Mouse (Mus musculus) lung, embryonic 15.5 days (tissue): ENCODE results near the gene Epb41l4b. TPM values are rescaled to one million over a fixed set of nuclear protein-coding genes. Genes with fewer than 3 reads are reported as not detected.

Experiments used
- ATAC-seq: fragments of 200-750 bp; cut with Nextera tagmentation; 2 replicates; pipeline ENCODE4 v1.8.0; 2017; ENCODE audit warnings: moderate number of reproducible peaks, borderline replicate concordance; ENCODE audit not compliant: low FRiP score, low TSS enrichment; ENCODE audit errors: extremely low read depth
- H3K27ac ChIP-seq: fragments of 300-500 bp; sonication (generic); 2 replicates; pipeline ENCODE4 v1.5.1; 2015; ENCODE audit warnings: moderate library complexity, mild to moderate bottlenecking, inconsistent platforms
- H3K27me3 ChIP-seq: fragments of 300-500 bp; sonication (generic); 2 replicates; pipeline ENCODE4 v1.6.1; 2015; ENCODE audit warnings: inconsistent platforms
- H3K36me3 ChIP-seq: fragments of 300-500 bp; sonication (generic); 2 replicates; pipeline ENCODE4 v1.6.1; 2015; ENCODE audit warnings: inconsistent platforms
- H3K4me1 ChIP-seq: fragments of 300-500 bp; sonication (generic); 2 replicates; pipeline ENCODE4 v1.6.1; 2015; ENCODE audit warnings: inconsistent platforms
- H3K4me2 ChIP-seq: fragments of 300-500 bp; sonication (generic); 2 replicates; pipeline ENCODE4 v1.6.1; 2015; ENCODE audit warnings: inconsistent platforms, mild to moderate bottlenecking, moderate library complexity
- H3K4me3 ChIP-seq: fragments of 300-500 bp; sonication (generic); 2 replicates; pipeline ENCODE4 v1.5.1; 2015; ENCODE audit warnings: mild to moderate bottlenecking, inconsistent platforms
- H3K9ac ChIP-seq: fragments of 300-500 bp; sonication (generic); 2 replicates; pipeline ENCODE4 v1.6.1; 2015; ENCODE audit warnings: inconsistent platforms
- H3K9me3 ChIP-seq: fragments of 300-500 bp; sonication (generic); 2 replicates; pipeline ENCODE4 v1.6.1; 2016; ENCODE audit warnings: inconsistent platforms
- WGBS: fragments of 180-500 bp; shearing (Covaris S2); methylation state at CpG from one replicate; pipeline ENCODE4 v1.1.7; 2015; 5-methylcytosine and 5-hydroxymethylcytosine counted together
- polyA plus RNA-seq: library from polyadenylated mRNA; unstranded; fragments of >200 nt; fragmentation: Nextera tagmentation; extraction: Ambion mirVana; gene quantifications from 2 replicates; pipeline ENCODE4 v1.2.1, GENCODE M21; 2015

The Epb41l4b gene
- polyA plus RNA-seq, 1 experiment from 2014 or later = 1.4 TPM

DNA sequence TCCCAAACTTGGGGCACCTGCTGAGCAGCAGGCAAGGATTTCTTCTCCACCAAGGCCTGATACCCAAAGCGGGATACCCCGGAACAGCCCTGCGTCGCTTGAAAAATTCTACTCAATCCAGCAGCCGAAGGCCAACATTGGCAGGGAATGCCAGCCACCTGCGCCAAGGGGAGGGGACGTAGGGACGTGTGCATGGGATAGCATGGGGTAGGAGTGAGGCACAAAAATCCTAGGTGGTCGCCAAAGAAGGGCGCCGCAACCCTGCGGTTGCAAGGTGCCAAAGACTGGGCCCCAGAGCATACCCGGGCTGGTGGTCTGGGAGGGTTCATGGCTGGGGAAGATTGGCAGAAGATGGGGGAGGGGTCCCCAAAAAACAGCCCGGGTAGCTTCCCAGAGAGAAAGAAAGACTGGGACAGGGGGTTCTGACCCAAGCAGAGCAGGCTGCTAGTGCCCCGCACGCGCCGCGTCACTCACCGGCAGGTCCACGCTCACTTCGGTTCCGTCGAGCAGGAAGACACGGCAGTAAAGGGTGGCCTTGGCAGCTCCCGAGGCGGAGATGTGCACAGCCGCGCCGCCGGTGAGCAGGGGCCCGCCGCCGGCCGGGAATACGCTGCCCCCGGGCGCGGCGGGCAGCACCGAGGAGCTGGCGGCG is 737 bp downstream of the Epb41l4b start:
- WGBS = 2% methylated on average over 38 of the region's 43 CpGs
- peak; percentile 37 for ATAC-seq
- no peak overlapping the region for H3K27ac ChIP-seq
- peaks cover 70% of the 10 kb centered on the region for H3K27me3 ChIP-seq
- peak overlapping the region; percentile 98 for H3K4me2 ChIP-seq
- H3K4me1 ChIP-seq = peaks cover 28% of the 10 kb centered on the region
- H3K4me3 ChIP-seq = peak overlapping the region; percentile 72
- H3K36me3 ChIP-seq = no peaks in the 10 kb centered on the region
- no peaks in the 10 kb centered on the region for H3K9me3 ChIP-seq
- peak overlapping the region; percentile 51 for H3K9ac ChIP-seq

DNA sequence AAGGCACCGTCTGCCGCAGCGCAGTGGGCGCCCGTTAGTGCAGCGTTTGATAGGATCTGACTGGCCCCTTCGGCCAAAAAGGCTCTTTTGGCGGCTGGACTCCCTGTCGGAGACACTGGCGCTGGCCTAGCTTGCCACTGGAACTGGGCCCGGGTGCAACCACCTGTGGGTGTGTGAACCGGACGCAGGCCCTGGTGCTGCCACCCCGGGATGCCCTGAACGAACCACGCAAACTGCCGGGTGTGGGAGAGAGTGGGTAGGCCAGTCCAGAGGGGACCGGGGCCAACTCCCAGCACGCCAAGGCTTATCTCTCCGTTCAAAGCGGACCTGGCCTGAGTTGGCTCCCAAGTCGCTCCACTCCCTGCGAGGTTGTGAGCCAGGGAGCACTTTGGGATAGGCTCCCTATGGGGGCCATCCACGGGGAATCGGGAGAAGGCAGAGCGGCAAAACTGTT is 1.3 kb downstream of the Epb41l4b start:
- Histone ChIP-seq H3K9me3 (no peaks in the 10 kb centered on the region), H3K36me3 (no peaks in the 10 kb centered on the region), H3K4me3 (peak overlapping the region; percentile 72), H3K9ac (no peak overlapping the region), H3K4me1 (peaks cover 28% of the 10 kb centered on the region), H3K4me2 (peak overlapping the region; percentile 98), H3K27me3 (peaks cover 72% of the 10 kb centered on the region), H3K27ac (no peak overlapping the region)
- WGBS = 4% methylated on average over 26 of the region's 26 CpGs
- ATAC-seq = no peak

DNA sequence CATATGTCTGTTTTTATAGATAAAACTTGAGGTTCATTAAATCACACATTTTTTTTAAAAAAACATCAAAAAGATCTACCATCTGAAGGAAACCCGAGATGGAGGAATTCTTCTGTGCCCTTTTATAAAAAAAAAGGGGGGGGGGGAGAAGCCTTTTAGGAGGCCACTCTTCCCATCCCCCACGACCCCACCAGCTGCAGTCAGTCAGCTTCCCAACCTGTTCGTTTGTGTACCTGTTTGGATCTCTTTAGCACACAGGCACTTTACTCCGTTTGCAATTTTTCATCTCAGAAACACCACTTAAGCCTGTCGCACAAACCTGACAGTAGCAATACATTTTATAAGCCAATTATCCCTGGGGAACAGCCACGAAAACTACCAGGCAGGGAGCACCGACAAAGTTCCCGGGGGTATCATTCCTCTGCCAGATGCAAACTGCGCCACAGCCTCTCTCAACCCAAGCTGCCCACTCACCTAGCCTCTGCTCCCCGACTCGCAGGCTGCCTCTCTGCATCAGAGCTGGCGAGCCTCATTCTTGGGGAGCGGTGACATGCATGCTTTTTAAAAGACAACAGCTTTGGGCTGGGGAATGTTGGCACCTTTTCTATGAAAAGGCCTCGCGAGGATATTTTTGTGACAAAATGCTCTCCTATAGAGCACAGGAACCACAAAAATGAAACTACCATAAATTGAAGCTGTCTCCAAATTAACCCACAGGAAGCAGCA is 2.1 kb downstream of the Epb41l4b start:
- Histone ChIP-seq H3K9ac (no peak overlapping the region), H3K27me3 (peaks cover 75% of the 10 kb centered on the region), H3K27ac (no peak overlapping the region), H3K9me3 (no peaks in the 10 kb centered on the region), H3K36me3 (no peaks in the 10 kb centered on the region), H3K4me1 (peaks cover 28% of the 10 kb centered on the region), H3K4me3 (peak overlapping the region; percentile 72), H3K4me2 (peak overlapping the region; percentile 98)
- 19% methylated on average over 15 of the region's 15 CpGs for WGBS
- no peak for ATAC-seq

DNA sequence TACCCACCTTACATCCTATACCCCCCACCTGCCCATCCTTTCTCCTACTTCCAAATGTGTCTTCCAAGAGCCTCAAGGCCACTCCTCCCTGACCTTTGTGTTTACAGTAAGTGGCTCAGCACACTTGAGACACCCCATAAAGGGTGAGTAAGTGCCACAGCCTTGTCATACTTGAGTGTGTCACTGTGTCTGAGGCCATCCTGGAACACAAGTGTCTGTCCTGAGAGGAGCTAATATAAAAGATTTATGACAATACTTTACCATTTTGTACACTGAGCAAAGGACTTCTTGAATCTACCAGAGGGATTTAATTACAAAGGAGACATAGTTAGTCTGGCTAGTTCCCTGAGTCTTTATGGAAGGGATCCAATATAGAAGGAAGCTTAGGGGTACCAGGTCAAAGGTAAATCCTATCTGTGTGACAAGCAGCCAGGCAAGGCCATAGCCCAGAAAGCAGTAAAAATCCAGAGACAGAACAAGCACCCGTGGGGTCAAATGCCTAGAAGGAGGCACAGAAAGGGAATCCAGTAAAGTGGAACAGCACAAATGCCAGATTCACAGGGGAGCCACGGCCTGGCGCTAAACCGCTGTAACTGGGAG is 2.9 kb downstream of the Epb41l4b start:
- no peak overlapping the region for H3K27ac ChIP-seq

DNA sequence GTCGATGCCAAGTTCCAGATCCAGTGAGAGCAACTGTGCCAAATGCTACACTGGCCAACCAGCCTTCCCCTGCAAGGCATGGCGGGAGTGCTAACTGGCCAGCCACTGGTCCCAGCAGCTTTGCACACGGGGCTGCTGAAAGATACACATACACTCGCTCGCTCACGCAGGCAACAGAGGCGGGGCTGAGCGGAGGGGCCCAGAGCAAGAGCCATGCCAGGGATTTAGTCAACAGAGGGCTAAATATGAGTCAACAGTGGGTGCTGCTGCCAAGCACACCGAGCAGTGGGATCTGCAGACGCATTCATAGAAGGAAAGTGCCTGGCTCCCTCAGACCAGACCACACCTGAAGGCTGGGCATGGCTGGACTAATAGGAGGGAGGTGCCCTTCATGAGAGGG is 3.8 kb downstream of the Epb41l4b start:
- Histone ChIP-seq H3K27ac (no peak overlapping the region), H3K4me2 (peak overlapping the region; percentile 30), H3K9ac (no peak overlapping the region), H3K36me3 (no peaks in the 10 kb centered on the region), H3K4me3 (no peak overlapping the region), H3K9me3 (no peaks in the 10 kb centered on the region), H3K4me1 (peaks cover 28% of the 10 kb centered on the region), H3K27me3 (peaks cover 69% of the 10 kb centered on the region)
- 41% methylated on average over 10 of the region's 10 CpGs for WGBS
- ATAC-seq = no peak

More for the DNA sequence above, 2.9 kb downstream of the Epb41l4b start:
- peaks cover 28% of the 10 kb centered on the region for H3K4me1 ChIP-seq
- H3K4me3 ChIP-seq = no peak overlapping the region
- H3K9me3 ChIP-seq = no peaks in the 10 kb centered on the region
- no peak for ATAC-seq
- H3K36me3 ChIP-seq = no peaks in the 10 kb centered on the region
- 54% methylated on average over 4 of the region's 4 CpGs for WGBS
- H3K27me3 ChIP-seq = peaks cover 78% of the 10 kb centered on the region
- no peak overlapping the region for H3K4me2 ChIP-seq
- no peak overlapping the region for H3K9ac ChIP-seq

DNA sequence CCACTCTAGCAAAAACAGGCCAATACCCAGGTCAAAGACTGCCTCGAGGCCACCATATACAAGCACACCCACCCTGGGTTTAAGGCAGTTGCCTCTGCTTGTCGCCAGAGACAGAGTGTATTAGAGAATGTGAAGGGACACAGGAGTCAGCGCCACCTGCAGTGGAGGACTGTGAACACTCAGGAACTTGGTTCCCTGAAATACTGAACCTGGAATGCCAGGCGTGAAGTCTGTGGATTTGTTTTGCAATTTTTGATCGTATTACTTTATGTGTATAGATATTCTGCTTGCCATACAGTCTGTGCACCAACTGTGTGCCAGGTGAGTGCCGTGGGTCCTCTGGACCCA is 5.2 kb downstream of the Epb41l4b start:
- no peaks in the 10 kb centered on the region for H3K36me3 ChIP-seq
- no peak overlapping the region for H3K4me3 ChIP-seq
- H3K9me3 ChIP-seq = no peaks in the 10 kb centered on the region
- no peak overlapping the region for H3K4me2 ChIP-seq
- no peak for ATAC-seq
- H3K27me3 ChIP-seq = peaks cover 62% of the 10 kb centered on the region
- peaks cover 23% of the 10 kb centered on the region for H3K4me1 ChIP-seq
- H3K27ac ChIP-seq = no peak overlapping the region
- H3K9ac ChIP-seq = no peak overlapping the region
- WGBS = 68% methylated on average over 6 of the region's 6 CpGs

DNA sequence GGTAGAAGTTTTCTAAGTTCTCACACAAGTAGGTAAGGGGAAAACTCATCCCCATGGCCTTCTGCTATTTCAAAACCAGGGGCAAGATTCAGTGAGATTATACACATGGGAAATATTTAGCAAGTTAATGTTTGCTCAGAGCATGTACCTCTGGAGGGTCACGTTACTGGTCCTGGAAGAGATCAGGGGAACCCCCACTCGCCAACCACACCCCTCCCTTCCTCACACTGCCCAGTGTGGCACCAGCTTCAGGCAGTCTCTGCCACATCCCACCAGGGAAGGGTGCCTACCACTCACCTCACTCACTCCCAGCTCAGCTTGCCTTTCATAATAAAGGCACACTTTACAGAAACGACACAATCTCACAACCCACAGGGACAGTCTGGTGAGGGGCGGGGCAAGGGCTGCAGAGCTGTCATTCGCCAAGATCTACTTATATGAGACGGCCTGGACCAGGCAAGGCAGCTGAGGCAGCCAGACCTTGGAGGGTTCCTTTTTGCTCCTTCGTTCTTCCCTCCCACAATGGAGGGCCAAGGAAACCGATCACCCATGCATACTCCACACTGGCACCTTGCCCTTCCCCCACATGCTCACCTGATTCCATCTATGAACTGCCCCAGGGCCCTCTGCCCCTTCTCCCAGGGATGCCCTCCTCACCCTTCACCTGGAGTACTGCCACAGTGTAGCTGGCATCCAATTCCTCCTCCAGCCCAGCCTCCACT is 5.7 kb downstream of the Epb41l4b start:
- no peak overlapping the region for H3K4me3 ChIP-seq
- H3K9me3 ChIP-seq = no peaks in the 10 kb centered on the region
- no peak overlapping the region for H3K27ac ChIP-seq
- WGBS = 55% methylated on average over 8 of the region's 8 CpGs
- H3K27me3 ChIP-seq = peaks cover 58% of the 10 kb centered on the region
- H3K4me1 ChIP-seq = peaks cover 20% of the 10 kb centered on the region
- H3K4me2 ChIP-seq = no peak overlapping the region
- no peak overlapping the region for H3K9ac ChIP-seq
- ATAC-seq = no peak
- H3K36me3 ChIP-seq = no peaks in the 10 kb centered on the region

DNA sequence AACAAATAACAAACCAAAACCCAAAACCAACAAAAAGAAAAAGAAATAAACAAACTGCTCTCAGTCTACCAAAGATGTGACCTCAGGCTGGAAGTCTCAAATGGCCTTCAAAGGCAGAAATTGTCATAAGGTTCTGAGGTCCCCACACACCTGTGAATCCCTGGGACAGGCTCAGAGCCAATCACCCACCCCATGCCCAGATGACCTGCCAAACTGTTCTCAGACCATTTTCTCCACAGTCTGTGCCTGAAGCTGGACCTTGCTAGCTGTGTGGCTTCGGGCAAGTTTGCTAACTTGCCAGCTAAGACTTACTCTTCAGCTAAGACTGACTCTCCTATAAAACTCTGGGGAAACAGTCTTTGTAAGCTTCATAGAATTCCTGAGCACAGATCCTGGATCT is 7.8 kb downstream of the Epb41l4b start:
- no peak overlapping the region for H3K4me2 ChIP-seq
- WGBS = 72% methylated on average over 1 of the region's 1 CpGs
- no peak for ATAC-seq
- H3K9me3 ChIP-seq = no peaks in the 10 kb centered on the region
- peaks cover 7% of the 10 kb centered on the region; the same call in 1 of the 2 replicates for H3K4me1 ChIP-seq
- H3K9ac ChIP-seq = no peak overlapping the region
- H3K27ac ChIP-seq = no peak overlapping the region
- H3K36me3 ChIP-seq = no peaks in the 10 kb centered on the region
- H3K27me3 ChIP-seq = peaks cover 37% of the 10 kb centered on the region
- H3K4me3 ChIP-seq = no peak overlapping the region

DNA sequence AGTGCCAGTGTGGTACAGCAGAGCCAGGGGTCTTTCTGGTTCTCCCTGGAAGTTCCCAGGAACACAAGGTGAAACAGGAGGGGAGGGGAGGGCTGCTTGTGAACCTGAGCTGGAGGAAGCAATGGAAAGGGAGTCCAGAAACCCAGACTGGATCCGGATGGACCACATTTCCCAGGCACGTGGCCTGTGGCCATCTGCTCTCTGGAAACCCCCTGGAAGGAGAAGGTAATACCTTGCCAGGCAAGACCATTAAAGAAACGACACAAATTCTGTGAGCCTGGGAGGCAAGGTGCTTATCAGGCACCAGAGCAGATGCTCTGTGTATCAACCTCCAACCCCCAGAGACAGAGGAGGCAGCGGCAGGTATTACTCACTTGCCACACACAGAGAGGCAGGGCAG is 8.7 kb downstream of the Epb41l4b start:
- Histone ChIP-seq H3K27me3 (peaks cover 28% of the 10 kb centered on the region), H3K9me3 (no peaks in the 10 kb centered on the region), H3K4me3 (no peak overlapping the region), H3K9ac (no peak overlapping the region), H3K4me2 (no peak overlapping the region), H3K27ac (no peak overlapping the region), H3K36me3 (no peaks in the 10 kb centered on the region), H3K4me1 (peaks cover 8% of the 10 kb centered on the region; the same call in 1 of the 2 replicates)
- 51% methylated on average over 4 of the region's 4 CpGs for WGBS
- ATAC-seq = no peak

DNA sequence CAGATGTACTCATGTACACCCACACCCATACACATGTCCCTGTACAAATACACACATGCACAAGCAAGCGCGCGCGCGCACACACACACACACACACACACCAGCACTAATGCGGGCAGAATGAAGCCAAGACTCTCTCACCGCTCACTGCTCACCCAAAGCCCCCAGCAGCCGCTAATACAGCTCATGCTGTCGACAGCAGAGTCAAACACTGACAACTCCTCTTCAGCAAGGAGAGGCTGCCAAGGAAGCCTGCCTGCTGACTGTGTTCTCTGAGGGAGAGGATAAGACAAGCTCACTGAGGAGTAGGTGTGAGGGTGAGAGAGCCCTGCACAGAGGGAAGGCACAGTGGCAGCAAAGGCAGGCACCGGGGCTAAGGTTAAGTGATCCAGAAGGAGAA is 11.4 kb downstream of the Epb41l4b start:
- Histone ChIP-seq H3K27ac (no peak overlapping the region), H3K27me3 (peaks cover 9% of the 10 kb centered on the region; the same call in 1 of the 2 replicates), H3K4me3 (no peak overlapping the region), H3K36me3 (no peaks in the 10 kb centered on the region), H3K4me2 (no peak overlapping the region), H3K9ac (no peak overlapping the region), H3K9me3 (no peaks in the 10 kb centered on the region), H3K4me1 (peaks cover 3% of the 10 kb centered on the region; the same call in 1 of the 2 replicates)
- no peak for ATAC-seq
- 73% methylated on average over 10 of the region's 10 CpGs for WGBS

DNA sequence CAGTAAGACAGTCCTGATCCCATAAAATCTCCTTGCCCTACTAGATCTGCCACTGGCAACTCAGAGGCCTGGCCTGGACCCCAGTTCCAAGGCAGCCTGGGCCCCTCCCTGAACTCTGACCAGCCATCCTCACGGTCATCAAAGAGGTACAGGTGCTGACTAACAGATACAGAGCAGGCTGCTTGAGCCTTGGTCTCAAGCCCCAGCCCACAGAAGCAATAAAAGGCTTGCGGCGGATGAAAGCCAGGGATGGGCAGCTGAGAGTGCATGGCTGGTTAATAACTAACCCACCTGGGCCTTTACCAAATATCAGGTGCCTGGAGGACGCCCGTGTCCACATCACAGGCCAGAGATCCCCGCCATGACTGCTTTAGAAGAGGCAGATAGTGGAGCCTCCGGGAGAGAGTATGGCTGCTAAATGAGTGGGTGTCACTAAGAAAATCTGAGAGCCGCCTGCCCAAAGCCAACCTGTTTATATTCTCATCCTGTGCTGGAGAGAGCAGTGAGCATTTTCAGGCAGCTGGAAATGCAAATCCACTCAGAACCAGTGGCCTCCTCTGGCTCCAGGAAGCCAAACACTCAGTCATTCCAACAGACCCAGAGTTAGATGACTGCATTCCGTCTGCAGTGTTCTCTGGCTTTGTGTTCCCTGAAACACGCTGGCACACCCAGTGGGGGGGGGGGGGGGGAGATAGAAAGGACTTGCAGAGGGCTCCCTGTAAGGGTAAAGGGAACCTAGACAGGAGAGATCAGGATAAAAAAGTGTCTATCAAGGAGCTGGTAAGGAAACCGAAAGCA is 13.3 kb downstream of the Epb41l4b start:
- Histone ChIP-seq H3K9me3 (no peaks in the 10 kb centered on the region), H3K27me3 (no peaks in the 10 kb centered on the region; the same call in 1 of the 2 replicates), H3K27ac (peak overlapping the region; percentile 56; the same call in 1 of the 2 replicates), H3K4me1 (peaks cover 3% of the 10 kb centered on the region; the same call in 1 of the 2 replicates), H3K4me3 (no peak overlapping the region), H3K9ac (no peak overlapping the region), H3K36me3 (no peaks in the 10 kb centered on the region), H3K4me2 (no peak overlapping the region)
- 49% methylated on average over 11 of the region's 11 CpGs for WGBS
- peak; percentile 56; the same call in 1 of the 2 replicates for ATAC-seq
